ENCODE assay signal across 10 mouse cellular contexts in genomic region chr2:33559334-33559733, GRCm38 (mm10).
DNase-seq lines count a peak whose midpoint lies in the region; ATAC-seq and TF ChIP-seq lines count a peak whose summit lies in the region.
"Had no signal": no experiment of that assay in that cellular context is flagged by ENCODE, and none has a peak within 500 bp of the region (broad histone marks: within the 10 kb centered on the region; RNA-seq: fewer than 3 reads in every experiment).

No protein-coding gene starts in this region.

- peak; percentile 27; the same call in 1 of the 2 replicates for ATAC-seq in hindbrain, embryonic 13.5 days (ENCODE audit: low FRiP score)
- ATAC-seq in hindbrain, embryonic 12.5 days (ENCODE audit: low FRiP score) = no peak
- ATAC-seq in midbrain, embryonic 11.5 days (ENCODE audit: low FRiP score) = 0 out of 2 replicates have a peak, but pooled peaks have one; percentile 23
- ATAC-seq in midbrain, postnatal 0 days (ENCODE audit: low FRiP score) = no peak
- ATAC-seq: lung, postnatal 0 days had no signal

- no peak for DNase-seq in midbrain, embryonic 11.5 days (ENCODE audit: low spot score, missing footprints)
- no peak for DNase-seq in midbrain, postnatal 0 days (ENCODE audit: low spot score)
- peak; percentile 31 for DNase-seq in forelimb bud, embryonic 11.5 days (ENCODE audit: low read depth, low spot score)
- peak; percentile 23 for DNase-seq in right cerebral cortex, postnatal 25 days
- no peak for DNase-seq in embryo, embryonic 10 days (ENCODE audit: low spot score)
- DNase-seq in adrenal gland, adult 8-10 months = no peak

- H3K36me3 ChIP-seq in hindbrain, embryonic 13.5 days = no peaks in the 10 kb centered on the region
- no peaks in the 10 kb centered on the region for H3K36me3 ChIP-seq in hindbrain, embryonic 12.5 days
- H3K36me3 ChIP-seq in midbrain, embryonic 11.5 days (ENCODE audit: control insufficient read depth, insufficient read depth, low read length) = no peaks in the 10 kb centered on the region
- H3K36me3 ChIP-seq in midbrain, postnatal 0 days (ENCODE audit: insufficient read depth, low read length) = no peaks in the 10 kb centered on the region
- H3K36me3 ChIP-seq: forebrain, embryonic 10.5 days had no signal

- no peak for TF ChIP-seq CTCF in midbrain, postnatal 0 days (IDR thresholded peaks at IDR 0.05)

- H3K4me1 ChIP-seq in hindbrain, embryonic 13.5 days (replicated peaks) = peaks cover 37% of the 10 kb centered on the region
- peaks cover 16% of the 10 kb centered on the region for H3K4me1 ChIP-seq in hindbrain, embryonic 12.5 days
- no peaks in the 10 kb centered on the region for H3K4me1 ChIP-seq in midbrain, embryonic 11.5 days (ENCODE audit: control insufficient read depth, insufficient read depth, low read length)
- no peaks in the 10 kb centered on the region for H3K4me1 ChIP-seq in midbrain, postnatal 0 days (ENCODE audit: insufficient read depth, low read length)

- H3K4me2 ChIP-seq in hindbrain, embryonic 13.5 days = 0 out of 2 replicates have a peak overlapping the region, but pooled peaks have one; percentile 21
- no peak overlapping the region for H3K4me2 ChIP-seq in hindbrain, embryonic 12.5 days (replicated peaks)
- H3K4me2 ChIP-seq in midbrain, embryonic 11.5 days = no peak overlapping the region
- H3K4me2 ChIP-seq in midbrain, postnatal 0 days (ENCODE audit: low read depth, low read length, poor library complexity, severe bottlenecking) = no peak overlapping the region

- H3K9me3 ChIP-seq in hindbrain, embryonic 13.5 days = no peaks in the 10 kb centered on the region
- H3K9me3 ChIP-seq in hindbrain, embryonic 12.5 days (replicated peaks) = no peaks in the 10 kb centered on the region
- no peaks in the 10 kb centered on the region for H3K9me3 ChIP-seq in midbrain, embryonic 11.5 days (ENCODE audit: control insufficient read depth, low read length)
- H3K9me3 ChIP-seq in midbrain, postnatal 0 days (ENCODE audit: low read length) = no peaks in the 10 kb centered on the region
- H3K9me3 ChIP-seq: forebrain, embryonic 10.5 days had no signal

- H3K27me3 ChIP-seq in hindbrain, embryonic 13.5 days = peaks cover 56% of the 10 kb centered on the region
- peaks cover 43% of the 10 kb centered on the region for H3K27me3 ChIP-seq in hindbrain, embryonic 12.5 days
- H3K27me3 ChIP-seq in midbrain, embryonic 11.5 days (ENCODE audit: control insufficient read depth, insufficient read depth, low read length) = peaks cover 9% of the 10 kb centered on the region; the same call in 1 of the 2 replicates
- H3K27me3 ChIP-seq in midbrain, postnatal 0 days (ENCODE audit: insufficient read depth, low read length) = peaks cover 5% of the 10 kb centered on the region; the same call in 1 of the 2 replicates

- H3K4me3 ChIP-seq in hindbrain, embryonic 13.5 days = no peak overlapping the region
- no peak overlapping the region for H3K4me3 ChIP-seq in hindbrain, embryonic 12.5 days
- no peak overlapping the region for H3K4me3 ChIP-seq in midbrain, embryonic 11.5 days (ENCODE audit: low read depth, low read length)
- no peak overlapping the region for H3K4me3 ChIP-seq in midbrain, postnatal 0 days (ENCODE audit: low read depth, low read length)
- H3K4me3 ChIP-seq: forebrain, embryonic 10.5 days had no signal

- no peak overlapping the region for H3K9ac ChIP-seq in hindbrain, embryonic 13.5 days
- H3K9ac ChIP-seq in hindbrain, embryonic 12.5 days = no peak overlapping the region
- H3K9ac ChIP-seq in midbrain, embryonic 11.5 days (ENCODE audit: low read length) = no peak overlapping the region
- H3K9ac ChIP-seq in midbrain, postnatal 0 days (replicated peaks; ENCODE audit: low read length, poor library complexity, severe bottlenecking) = no peak overlapping the region

- 33% methylated on average over 7 of the region's 7 CpGs for WGBS in hindbrain, embryonic 13.5 days
- WGBS in hindbrain, embryonic 12.5 days = 33% methylated on average over 7 of the region's 7 CpGs
- 28% methylated on average over 7 of the region's 7 CpGs for WGBS in midbrain, embryonic 11.5 days
- WGBS in midbrain, postnatal 0 days = 20% methylated on average over 7 of the region's 7 CpGs

- peak overlapping the region; percentile 52 for H3K27ac ChIP-seq in hindbrain, embryonic 13.5 days
- H3K27ac ChIP-seq in hindbrain, embryonic 12.5 days = no peak overlapping the region
- no peak overlapping the region for H3K27ac ChIP-seq in midbrain, embryonic 11.5 days (ENCODE audit: low read depth, low read length)
- no peak overlapping the region for H3K27ac ChIP-seq in midbrain, postnatal 0 days (ENCODE audit: low read depth, low read length)
- H3K27ac ChIP-seq: forebrain, embryonic 10.5 days had no signal

Comparison
In these comparisons a context has a peak if more than half of its experiments do, and no peak if none do; other contexts are left out.
1. ATAC-seq: peak in hindbrain, embryonic 13.5 days (single experiment) and midbrain, embryonic 11.5 days (single experiment); none in hindbrain, embryonic 12.5 days (single experiment) and midbrain, postnatal 0 days (single experiment).
2. DNase-seq: peak in forelimb bud, embryonic 11.5 days (single experiment) and right cerebral cortex, postnatal 25 days (single experiment); none in midbrain, embryonic 11.5 days (single experiment), midbrain, postnatal 0 days (single experiment), embryo, embryonic 10 days (single experiment) and adrenal gland, adult 8-10 months (single experiment).